Mouse (Mus musculus) C2C12 (cell line): ENCODE results near the gene Bcar3. TPM values are rescaled to one million over a fixed set of nuclear protein-coding genes. Genes with fewer than 3 reads are reported as not detected.

Source experiments
- H3K27me3 ChIP-seq: one replicate; pipeline ENCODE4 v1.6.1; 2011; ENCODE audit not compliant: control insufficient read depth, insufficient read depth, insufficient read length
- H3K36me3 ChIP-seq: one replicate; pipeline ENCODE4 v1.6.1; 2011; ENCODE audit not compliant: control insufficient read depth, insufficient read depth
- H3K4me3 ChIP-seq: one replicate; pipeline ENCODE4 v1.5.1; 2011; ENCODE audit warnings: mild to moderate bottlenecking, control low read depth; ENCODE audit not compliant: poor library complexity, insufficient read depth, severe bottlenecking
- H3K79me2 ChIP-seq: one replicate; pipeline ENCODE4 v1.6.1; 2011; ENCODE audit not compliant: control insufficient read depth, insufficient read depth
- H3K79me3 ChIP-seq: one replicate; pipeline ENCODE4 v1.6.1; 2011; ENCODE audit warnings: low read depth, control low read depth
- H3ac ChIP-seq: one replicate; pipeline ENCODE3; 2011; ENCODE audit warnings: low read depth; ENCODE audit not compliant: control insufficient read depth, insufficient read length
- CEBPB ChIP-seq: IDR thresholded peaks from one replicate; pipeline ENCODE4 v1.6.1; 2011; ENCODE audit warnings: low read depth, mild to moderate bottlenecking, control low read depth, moderate library complexity
- CTCF ChIP-seq: IDR thresholded peaks from one replicate; pipeline ENCODE4 v1.5.1; 2011; ENCODE audit not compliant: control insufficient read depth, insufficient read depth, insufficient read length
- FOSL1 ChIP-seq: IDR thresholded peaks from one replicate; pipeline ENCODE4 v1.8.0; 2011; ENCODE audit warnings: mild to moderate bottlenecking, low read length; ENCODE audit not compliant: poor library complexity, insufficient read depth, severe bottlenecking
- MAX ChIP-seq: IDR thresholded peaks from one replicate; pipeline ENCODE4 v1.6.1; 2011; ENCODE audit warnings: mild to moderate bottlenecking, control low read depth
- MYOD1 ChIP-seq: IDR thresholded peaks from one replicate; pipeline ENCODE4 v1.6.1; 2011; ENCODE audit warnings: low read depth; ENCODE audit not compliant: control insufficient read depth, insufficient read length
- MYOG ChIP-seq: IDR thresholded peaks from one replicate; pipeline ENCODE4 v1.6.1; 2011; ENCODE audit not compliant: control insufficient read depth, insufficient read length; ENCODE audit errors: extremely low read depth
- USF1 ChIP-seq: IDR thresholded peaks from one replicate; pipeline ENCODE4 v1.6.1; 2011; ENCODE audit warnings: low read depth, mild to moderate bottlenecking, control low read depth, moderate library complexity
- polyA plus RNA-seq: library from polyadenylated mRNA; unstranded; fragments of >200 nt; fragmentation: generic; extraction: Trizol; gene quantifications from one replicate; pipeline ENCODE4 v1.2.1, GENCODE M21; 2012; ENCODE audit warnings: missing spikeins

Bcar3 gene
- polyA plus RNA-seq, 1 experiment = 34.9 TPM

DNA sequence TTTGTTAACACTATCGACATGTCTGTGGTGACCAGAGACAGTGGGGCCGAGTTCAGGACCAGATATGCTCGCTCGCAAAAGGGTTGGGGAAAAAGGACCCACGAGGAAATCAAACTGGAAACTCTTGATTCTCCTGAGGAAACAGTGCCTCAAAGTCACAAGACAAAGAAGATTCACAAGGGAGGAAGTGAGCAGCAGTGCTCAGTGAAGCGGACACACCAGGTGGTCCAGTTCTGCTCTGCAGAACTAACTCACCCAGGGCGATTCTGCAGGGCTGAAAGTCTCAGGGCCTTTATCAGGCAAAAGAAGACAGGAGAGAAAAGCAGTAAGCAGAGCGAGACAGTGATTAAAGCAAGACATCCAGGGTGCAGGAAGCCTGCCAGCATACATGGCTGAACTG, 112.5 kb downstream of the Bcar3 start:
- TF ChIP-seq MAX (no peak), USF1 (no peak), MYOD1 (no peak), CTCF (no peak), MYOG (no peak), CEBPB (no peak), FOSL1 (no peak)
- no peaks in the 10 kb centered on the region for H3K36me3 ChIP-seq
- H3K79me3 ChIP-seq = no peaks in the 10 kb centered on the region
- no peak overlapping the region for H3ac ChIP-seq
- no peak overlapping the region for H3K4me3 ChIP-seq
- H3K79me2 ChIP-seq = no peaks in the 10 kb centered on the region
- H3K27me3 ChIP-seq = no peaks in the 10 kb centered on the region

DNA sequence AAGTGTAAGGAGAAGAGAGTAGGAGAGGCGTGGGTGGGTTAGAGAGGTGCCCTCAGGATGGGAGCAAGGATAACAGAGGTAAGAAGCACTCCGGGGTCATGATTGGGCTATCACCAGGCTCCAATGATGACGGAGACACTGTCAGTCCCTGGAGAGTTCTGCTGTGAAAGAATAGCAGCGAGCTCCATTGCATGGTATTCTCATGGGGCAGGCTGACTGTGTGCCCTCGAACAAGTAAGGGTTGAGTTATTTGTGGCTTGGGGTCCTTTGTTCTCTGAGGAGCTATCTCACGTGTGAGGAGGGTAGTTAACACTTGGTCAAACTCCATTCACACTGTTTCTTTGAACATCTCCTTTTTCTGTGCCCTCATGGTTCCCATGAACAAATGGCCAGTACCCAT, 113.8 kb downstream of the Bcar3 start:
- H3K36me3 ChIP-seq = no peaks in the 10 kb centered on the region
- H3K4me3 ChIP-seq = no peak overlapping the region
- no peak overlapping the region for H3ac ChIP-seq
- no peaks in the 10 kb centered on the region for H3K27me3 ChIP-seq
- no peaks in the 10 kb centered on the region for H3K79me3 ChIP-seq
- H3K79me2 ChIP-seq = no peaks in the 10 kb centered on the region
- TF ChIP-seq MAX (no peak), CTCF (no peak), CEBPB (no peak), FOSL1 (no peak), MYOD1 (no peak), USF1 (no peak)

DNA sequence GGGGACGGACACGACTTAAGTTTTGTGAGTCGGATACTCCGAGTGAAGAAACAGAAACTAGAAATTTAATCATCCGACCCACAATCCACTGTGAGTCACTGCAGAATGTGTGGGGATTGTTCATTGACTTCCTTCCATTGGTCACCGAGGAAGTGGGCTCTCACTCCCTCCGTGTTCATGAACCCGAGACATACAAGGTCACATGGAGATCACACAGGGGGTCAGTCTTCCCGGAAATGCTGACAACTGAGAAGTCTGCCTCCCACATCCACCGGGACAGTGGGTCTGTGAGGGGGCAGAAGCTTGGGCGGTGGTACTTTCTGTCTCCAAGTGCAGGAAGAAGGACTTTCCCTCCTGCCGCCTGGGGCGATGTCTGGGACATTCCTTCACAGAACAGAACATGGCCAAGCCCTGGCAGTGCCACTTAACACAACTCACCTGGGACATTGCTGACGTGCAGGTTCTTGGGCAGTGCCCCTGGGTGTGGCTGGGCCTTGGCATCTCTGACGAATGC, 114.9 kb downstream of the Bcar3 start:
- H3K79me2 ChIP-seq = no peaks in the 10 kb centered on the region
- H3K36me3 ChIP-seq = no peaks in the 10 kb centered on the region
- H3K27me3 ChIP-seq = no peaks in the 10 kb centered on the region
- no peak for TF ChIP-seq MYOG
- TF ChIP-seq CEBPB = no peak
- TF ChIP-seq MYOD1 = no peak
- TF ChIP-seq USF1 = peak; percentile 71
- no peak for TF ChIP-seq CTCF
- no peak for TF ChIP-seq FOSL1
- TF ChIP-seq MAX = peak; percentile 53
- no peak overlapping the region for H3K4me3 ChIP-seq
- no peaks in the 10 kb centered on the region for H3K79me3 ChIP-seq
- H3ac ChIP-seq = peak overlapping the region; percentile 50

DNA sequence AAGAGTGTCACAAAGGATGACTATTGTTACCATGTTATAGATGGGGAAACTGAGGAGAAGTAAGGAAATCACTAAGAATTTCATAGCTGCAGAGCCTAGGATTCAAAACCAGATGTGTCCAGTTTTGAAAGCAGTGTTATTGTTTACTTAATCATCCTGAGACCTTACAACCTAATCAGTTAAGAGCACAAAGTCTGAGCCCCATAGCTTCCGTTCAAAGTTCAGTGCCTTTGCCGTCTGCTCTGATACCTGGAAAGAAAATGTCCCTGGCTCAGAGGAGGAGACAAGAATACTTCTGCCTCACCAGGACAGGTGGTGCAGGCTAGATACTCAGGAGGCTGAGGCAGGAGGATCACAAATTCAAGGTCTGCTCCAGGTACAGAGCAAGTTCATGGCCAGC, 117.7 kb downstream of the Bcar3 start:
- no peak for TF ChIP-seq FOSL1
- TF ChIP-seq MYOG = no peak
- no peak for TF ChIP-seq CEBPB
- no peak for TF ChIP-seq MAX
- no peak for TF ChIP-seq USF1
- TF ChIP-seq MYOD1 = no peak
- TF ChIP-seq CTCF = no peak
- Histone ChIP-seq H3ac (no peak overlapping the region), H3K27me3 (no peaks in the 10 kb centered on the region), H3K36me3 (no peaks in the 10 kb centered on the region), H3K79me2 (no peaks in the 10 kb centered on the region), H3K79me3 (no peaks in the 10 kb centered on the region), H3K4me3 (no peak overlapping the region)

DNA sequence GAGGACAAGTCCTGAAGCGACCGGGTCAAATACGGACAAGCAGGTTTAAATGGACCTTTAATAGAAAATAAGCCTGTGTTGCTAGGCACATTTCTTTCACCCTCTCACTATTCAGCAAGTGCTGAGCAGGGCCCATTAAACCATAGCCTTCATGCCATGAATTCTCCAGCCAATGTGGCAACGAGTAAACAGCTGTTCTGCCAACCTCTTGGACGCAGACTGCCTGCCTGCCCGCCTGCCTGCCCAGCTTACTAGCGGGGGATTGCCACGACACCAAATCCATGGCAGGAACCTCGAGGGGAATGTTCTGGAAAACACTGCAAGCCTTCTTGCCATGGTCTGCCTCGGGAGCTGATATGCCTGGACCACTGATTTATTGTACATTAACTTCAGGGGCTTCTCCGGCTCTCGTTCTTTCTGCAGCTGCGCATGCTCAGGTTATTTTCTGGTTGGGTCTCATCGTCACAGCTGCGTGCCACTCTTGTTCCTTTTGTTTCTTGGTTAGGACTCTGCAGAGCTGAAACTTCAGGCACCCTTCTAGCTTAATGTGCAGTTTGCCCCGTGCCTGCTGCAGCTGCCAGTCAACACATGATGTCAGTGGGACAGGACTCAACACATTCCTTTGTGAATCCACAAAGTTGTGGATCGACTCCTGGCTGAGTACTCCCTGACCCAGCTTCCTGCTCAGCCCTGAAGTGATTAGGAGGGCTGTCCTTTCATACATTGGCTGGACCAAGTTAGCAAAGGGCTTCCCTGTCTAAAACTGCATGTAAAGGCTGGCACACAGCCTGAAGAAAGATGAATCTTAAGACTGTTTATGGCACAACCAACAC, 120.0 kb downstream of the Bcar3 start:
- H3ac ChIP-seq = peak overlapping the region; percentile 66
- H3K79me3 ChIP-seq = no peaks in the 10 kb centered on the region
- no peaks in the 10 kb centered on the region for H3K36me3 ChIP-seq
- H3K27me3 ChIP-seq = no peaks in the 10 kb centered on the region
- H3K79me2 ChIP-seq = no peaks in the 10 kb centered on the region
- TF ChIP-seq FOSL1 = no peak
- TF ChIP-seq MYOG = no peak
- peak; percentile 80 for TF ChIP-seq MYOD1
- TF ChIP-seq CTCF = no peak
- TF ChIP-seq USF1 = peak; percentile 9
- TF ChIP-seq CEBPB = no peak
- no peak for TF ChIP-seq MAX
- no peak overlapping the region for H3K4me3 ChIP-seq

DNA sequence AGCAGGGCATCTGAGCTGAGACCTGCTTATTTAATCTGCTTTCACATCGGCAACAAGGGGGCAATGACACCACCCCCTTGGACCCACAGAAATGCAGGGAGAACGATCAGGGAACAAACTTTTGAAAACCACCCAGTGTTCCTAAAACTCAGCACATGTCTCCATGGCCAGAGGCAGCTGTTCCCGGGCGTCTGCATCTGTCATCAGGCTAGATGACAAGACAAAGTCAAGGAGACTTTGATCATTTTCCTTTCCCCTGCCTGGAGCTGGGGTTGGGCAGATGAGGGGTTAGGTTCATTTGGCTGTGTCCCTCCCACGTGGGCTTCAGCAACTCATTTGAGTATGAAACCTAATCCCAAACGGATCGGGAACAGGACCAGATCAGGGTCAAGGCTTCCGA, 120.9 kb downstream of the Bcar3 start:
- peak; percentile 98 for TF ChIP-seq MYOD1
- TF ChIP-seq USF1 = no peak
- no peaks in the 10 kb centered on the region for H3K79me3 ChIP-seq
- peaks cover 7% of the 10 kb centered on the region for H3K79me2 ChIP-seq
- no peaks in the 10 kb centered on the region for H3K27me3 ChIP-seq
- H3K36me3 ChIP-seq = no peaks in the 10 kb centered on the region
- H3ac ChIP-seq = no peak overlapping the region
- H3K4me3 ChIP-seq = no peak overlapping the region
